Mouse (Mus musculus) frontal cortex, postnatal 10 days (tissue): ENCODE results near the gene Daam1.

Source experiments
- DNase-seq, 2 experiments: peaks; one replicate each; pipeline ENCODE4 v3.0.0; 2022; ENCODE audit warnings: low spot score in 2 of 2, mixed read lengths in 1 of 2

Daam1 gene

GRCm38 (mm10) chr12:71932433-71933386 lies 101.8 kb downstream of the Daam1 start:
- DNase-seq: no peak

- no peak for DNase-seq
Measured at GRCm38 (mm10) chr12:71933989-71934645, 103.2 kb downstream of the Daam1 start.

- no peak for DNase-seq
Measured at GRCm38 (mm10) chr12:71936636-71937035, 105.8 kb downstream of the Daam1 start.

GRCm38 (mm10) chr12:71938513-71938912 lies 107.6 kb downstream of the Daam1 start:
- DNase-seq: no peak

- no peak for DNase-seq
Measured at GRCm38 (mm10) chr12:71941290-71941689, 110.4 kb downstream of the Daam1 start.

- DNase-seq: no peak
Measured at GRCm38 (mm10) chr12:71943112-71943511, 112.2 kb downstream of the Daam1 start.

- DNase-seq: no peak
Measured at GRCm38 (mm10) chr12:71943646-71944045, 112.8 kb downstream of the Daam1 start.

- no peak for DNase-seq
Measured at GRCm38 (mm10) chr12:71945844-71946243, 115.0 kb downstream of the Daam1 start.

GRCm38 (mm10) chr12:71946448-71946847 lies 115.6 kb downstream of the Daam1 start:
- no peak for DNase-seq

GRCm38 (mm10) chr12:71948972-71949371 lies 118.1 kb downstream of the Daam1 start:
- no peak for DNase-seq

- DNase-seq: no peak
Measured at GRCm38 (mm10) chr12:71949606-71950005, 118.7 kb downstream of the Daam1 start.

- DNase-seq: no peak
Measured at GRCm38 (mm10) chr12:71950095-71950877, 119.4 kb downstream of the Daam1 start.

GRCm38 (mm10) chr12:71954180-71954935 lies 123.5 kb downstream of the Daam1 start:
- peak in 1 of 2 experiments; percentile 55 for DNase-seq

- no peak for DNase-seq
Measured at GRCm38 (mm10) chr12:71956980-71957379, 126.1 kb downstream of the Daam1 start.

- no peak for DNase-seq
Measured at GRCm38 (mm10) chr12:71957496-71957895, 126.6 kb downstream of the Daam1 start.

GRCm38 (mm10) chr12:71959351-71959991 lies 128.6 kb downstream of the Daam1 start:
- DNase-seq: no peak

GRCm38 (mm10) chr12:71961671-71962070 lies 130.8 kb downstream of the Daam1 start:
- DNase-seq: no peak

GRCm38 (mm10) chr12:71962616-71963015 lies 131.7 kb downstream of the Daam1 start:
- no peak for DNase-seq

GRCm38 (mm10) chr12:71968592-71968991 lies 137.7 kb downstream of the Daam1 start:
- no peak for DNase-seq

GRCm38 (mm10) chr12:71969022-71969421 lies 138.1 kb downstream of the Daam1 start:
- no peak for DNase-seq

GRCm38 (mm10) chr12:71969439-71969838 lies 138.6 kb downstream of the Daam1 start:
- no peak for DNase-seq
